Mouse (Mus musculus) cerebellum, adult 2 months (tissue): ENCODE measurements around the gene Stat5b. TPM values are rescaled to one million over a fixed set of nuclear protein-coding genes. Genes with fewer than 3 reads are reported as not detected.

Experiments
- DNase-seq, 2 experiments: peaks; one replicate each; pipeline ENCODE4 v3.0.0; 2021
- H3K27ac ChIP-seq: fragments of 200-500 bp; 2 replicates; pipeline ENCODE4 v1.5.1; 2012; ENCODE audit warnings: low read length, control low read depth, inconsistent platforms; ENCODE audit not compliant: insufficient read depth
- H3K27me3 ChIP-seq: fragments of 200-500 bp; 2 replicates; pipeline ENCODE4 v1.6.1; 2012; ENCODE audit warnings: inconsistent platforms, mild to moderate bottlenecking, low read length, moderate library complexity; ENCODE audit not compliant: control insufficient read depth, insufficient read depth
- H3K4me1 ChIP-seq: fragments of 200-500 bp; 2 replicates; pipeline ENCODE4 v1.6.1; 2011; ENCODE audit warnings: low read length; ENCODE audit not compliant: control insufficient read depth, insufficient read depth
- H3K4me3 ChIP-seq: fragments of 200-500 bp; replicated peaks from 2 replicates; pipeline ENCODE3; 2011; ENCODE audit warnings: mild to moderate bottlenecking, low read depth, low read length, control low read depth; ENCODE audit not compliant: insufficient read depth
- CTCF ChIP-seq: fragments of 200-500 bp; IDR thresholded peaks from 2 replicates; pipeline ENCODE4 v1.5.1; 2011; ENCODE audit warnings: low read depth, mild to moderate bottlenecking, control low read depth, low read length, moderate library complexity, borderline replicate concordance; ENCODE audit not compliant: insufficient read depth
- POLR2A ChIP-seq: fragments of 200-500 bp; IDR thresholded peaks from 2 replicates; pipeline ENCODE4 v1.6.1; 2011; ENCODE audit warnings: low read length, control low read depth, borderline replicate concordance; ENCODE audit not compliant: insufficient read depth
- WGBS: fragments of 180-500 bp; shearing (Covaris S2); methylation state at CpG from one replicate; pipeline ENCODE4 v1.1.7; 2018; 5-methylcytosine and 5-hydroxymethylcytosine counted together
- polyA plus RNA-seq: library from polyadenylated mRNA; depleted of rRNA; stranded (reverse); fragments of >200 nt; gene quantifications from 2 replicates; pipeline ENCODE4 v1.2.3, GENCODE M21; 2012

The Stat5b gene
- polyA plus RNA-seq, 1 experiment, result 33.6 TPM

DNA sequence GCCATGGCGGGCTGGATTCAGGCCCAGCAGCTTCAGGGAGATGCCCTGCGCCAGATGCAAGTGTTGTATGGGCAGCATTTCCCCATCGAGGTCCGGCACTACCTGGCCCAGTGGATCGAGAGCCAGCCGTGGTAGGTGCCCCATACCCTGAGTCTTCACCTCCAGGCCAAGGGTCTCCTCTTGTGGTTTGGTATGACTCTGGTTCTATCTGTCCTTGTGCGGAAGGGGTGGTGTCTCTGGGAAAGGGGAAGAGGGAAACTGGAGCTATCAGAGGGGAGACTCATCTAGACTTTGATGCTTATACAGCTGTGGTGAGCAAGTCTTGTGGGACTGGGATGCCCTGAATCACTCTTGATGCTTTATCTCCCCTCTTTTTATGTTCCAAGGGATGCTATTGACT lies 10.8 kb upstream of the Stat5b start:
- Histone ChIP-seq H3K4me3 (no peak overlapping the region), H3K27ac (no peak overlapping the region), H3K27me3 (no peaks in the 10 kb centered on the region), H3K4me1 (peaks cover 7% of the 10 kb centered on the region; the same call in 1 of the 2 replicates)
- TF ChIP-seq POLR2A (no peak), CTCF (no peak)
- no peak for DNase-seq
- 94% methylated on average over 7 of the region's 7 CpGs for WGBS

- DNase-seq, result peak; percentile 47 to 48
- Histone ChIP-seq H3K4me3 (peak overlapping the region; percentile 17), H3K4me1 (peaks cover 7% of the 10 kb centered on the region), H3K27ac (no peak overlapping the region), H3K27me3 (no peaks in the 10 kb centered on the region)
- TF ChIP-seq POLR2A (no peak), CTCF (no peak)
- WGBS, result 6% methylated on average over 52 of the region's 55 CpGs
These were observed 9.9 kb upstream of the Stat5b start for GRCm38 (mm10) chr11:100860198-100861048.

GRCm38 (mm10) chr11:100859579-100860075 lies 9.1 kb upstream of the Stat5b start:
- 80% methylated on average over 6 of the region's 6 CpGs for WGBS
- Histone ChIP-seq H3K4me1 (peaks cover 13% of the 10 kb centered on the region), H3K27me3 (no peaks in the 10 kb centered on the region), H3K4me3 (no peak overlapping the region), H3K27ac (no peak overlapping the region)
- DNase-seq, result no peak
- no peak for TF ChIP-seq CTCF
- no peak for TF ChIP-seq POLR2A

DNA sequence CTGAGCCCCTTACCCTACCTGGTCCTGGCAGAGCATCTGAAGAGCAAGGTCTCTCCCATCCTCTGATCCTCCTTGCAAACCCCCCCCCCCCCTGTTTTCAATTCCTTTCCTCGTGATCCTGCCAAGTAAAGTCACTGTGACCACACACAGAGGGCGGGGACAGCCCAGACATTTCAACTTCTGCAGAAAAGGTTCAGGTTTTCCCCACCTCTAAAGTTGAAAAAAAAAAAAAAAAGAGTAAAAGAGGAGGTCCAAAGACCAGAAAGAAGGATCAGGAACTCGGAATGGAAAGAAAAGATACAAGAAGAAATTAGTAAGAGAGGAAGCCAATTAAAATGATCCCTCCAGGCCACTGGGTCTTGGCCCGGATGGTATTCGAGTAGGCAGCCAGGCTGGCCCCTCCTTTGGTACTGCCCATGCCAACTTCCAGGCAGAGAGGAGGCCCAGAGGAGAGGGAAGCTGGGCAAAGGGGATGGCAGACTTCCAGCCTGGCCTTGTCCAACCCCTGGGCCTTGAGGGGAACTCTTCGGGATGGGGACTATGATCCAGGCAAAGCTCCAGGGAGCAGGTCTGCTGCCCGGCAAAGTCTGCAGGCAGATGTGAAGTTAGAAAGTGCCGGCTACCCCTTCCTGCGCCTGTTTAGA lies 8.5 kb upstream of the Stat5b start, which contains the start of gene Stat5a:
TSS of gene Stat5a (plus strand) at position 417 of the 644 bp plus-strand sequence.
- TF ChIP-seq CTCF (no peak), POLR2A (no peak)
- H3K27ac ChIP-seq, result no peak within 1 kb of the TSS
- H3K27me3 ChIP-seq, result no peaks in the 10 kb centered on the region
- WGBS, result 56% methylated on average over 9 of the region's 9 CpGs
- peaks cover 13% of the 10 kb centered on the region for H3K4me1 ChIP-seq
- peak; percentile 27 to 54 for DNase-seq
- peak within 1 kb of the TSS; percentile 17 for H3K4me3 ChIP-seq

DNA sequence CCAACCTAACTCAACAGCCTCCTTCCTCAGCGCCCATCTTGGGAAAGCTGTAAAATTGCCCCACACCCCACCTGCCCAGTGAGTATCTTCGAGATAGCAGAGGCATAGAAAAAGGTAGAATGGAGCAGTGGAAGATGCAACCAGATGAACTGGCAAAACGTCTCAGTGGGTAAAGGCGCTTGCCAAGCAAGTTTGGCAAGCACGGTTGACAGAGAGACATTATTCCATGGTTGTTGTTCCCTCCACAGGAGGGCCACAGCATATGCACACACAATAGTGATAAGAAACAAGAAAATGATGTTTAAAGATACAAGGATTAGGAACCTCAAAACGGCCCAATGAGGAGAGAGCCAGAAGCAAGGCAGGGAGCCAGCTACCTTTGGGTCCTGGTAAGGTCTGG lies 7.4 kb upstream of the Stat5b start:
- TF ChIP-seq CTCF (no peak), POLR2A (no peak)
- Histone ChIP-seq H3K27me3 (no peaks in the 10 kb centered on the region), H3K4me3 (no peak overlapping the region), H3K27ac (no peak overlapping the region), H3K4me1 (peaks cover 13% of the 10 kb centered on the region)
- 27% methylated on average over 6 of the region's 6 CpGs for WGBS
- DNase-seq, result peak; percentile 36 to 41

- no peaks in the 10 kb centered on the region for H3K27me3 ChIP-seq
- no peak overlapping the region for H3K27ac ChIP-seq
- DNase-seq, result no peak
- 98% methylated on average over 4 of the region's 4 CpGs for WGBS
- H3K4me1 ChIP-seq, result peaks cover 13% of the 10 kb centered on the region
- TF ChIP-seq POLR2A (no peak), CTCF (no peak)
- H3K4me3 ChIP-seq, result no peak overlapping the region
These were observed 4.7 kb upstream of the Stat5b start for GRCm38 (mm10) chr11:100855178-100855577.

GRCm38 (mm10) chr11:100854268-100854667 lies 3.7 kb upstream of the Stat5b start:
- TF ChIP-seq CTCF, result no peak
- TF ChIP-seq POLR2A, result no peak
- 64% methylated on average over 4 of the region's 4 CpGs for WGBS
- Histone ChIP-seq H3K4me3 (no peak overlapping the region), H3K4me1 (peaks cover 13% of the 10 kb centered on the region), H3K27me3 (no peaks in the 10 kb centered on the region), H3K27ac (no peak overlapping the region)
- no peak for DNase-seq

DNA sequence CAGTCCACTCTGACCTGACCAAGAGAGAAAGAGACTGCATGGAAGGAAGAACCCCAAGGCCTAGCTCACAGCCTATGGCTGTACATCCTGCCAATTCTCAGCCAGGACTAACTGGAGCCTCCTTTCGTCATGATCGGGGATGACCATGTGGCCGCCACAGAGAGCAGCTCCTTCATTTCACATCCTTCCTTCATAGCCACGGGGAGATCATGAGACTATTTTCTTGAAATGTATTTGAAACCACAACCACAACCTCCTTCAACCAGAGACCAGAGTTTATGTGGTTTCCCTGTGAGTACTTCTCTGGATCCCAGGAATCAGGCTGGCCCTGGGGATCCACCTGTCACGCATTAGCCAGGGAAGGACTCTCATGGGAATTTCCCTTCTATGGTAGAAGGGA lies 2.5 kb upstream of the Stat5b start:
- 88% methylated on average over 5 of the region's 5 CpGs for WGBS
- Histone ChIP-seq H3K27me3 (no peaks in the 10 kb centered on the region), H3K4me3 (no peak overlapping the region), H3K27ac (no peak overlapping the region), H3K4me1 (peaks cover 7% of the 10 kb centered on the region)
- no peak for DNase-seq
- no peak for TF ChIP-seq CTCF
- no peak for TF ChIP-seq POLR2A
